Mouse (Mus musculus) heart, adult 2 months (tissue): ENCODE results near the gene Mef2b.
"Not testable (repeated sequence)": the region's sequence is repeated elsewhere in the genome, so short reads cannot be mapped to it uniquely, and the experiment has no call there.

Source experiments
- CTCF ChIP-seq: fragments of 200-600 bp; IDR thresholded peaks from 2 replicates; pipeline ENCODE4 v1.8.1; 2022; ENCODE audit warnings: antibody characterized with exemption, mild to moderate bottlenecking, moderate library complexity
- POLR2A ChIP-seq: fragments of 200-500 bp; IDR thresholded peaks from 2 replicates; pipeline ENCODE4 v1.6.1; 2011; ENCODE audit warnings: mild to moderate bottlenecking, low read depth, low read length, control low read depth; ENCODE audit not compliant: insufficient read depth

DNA sequence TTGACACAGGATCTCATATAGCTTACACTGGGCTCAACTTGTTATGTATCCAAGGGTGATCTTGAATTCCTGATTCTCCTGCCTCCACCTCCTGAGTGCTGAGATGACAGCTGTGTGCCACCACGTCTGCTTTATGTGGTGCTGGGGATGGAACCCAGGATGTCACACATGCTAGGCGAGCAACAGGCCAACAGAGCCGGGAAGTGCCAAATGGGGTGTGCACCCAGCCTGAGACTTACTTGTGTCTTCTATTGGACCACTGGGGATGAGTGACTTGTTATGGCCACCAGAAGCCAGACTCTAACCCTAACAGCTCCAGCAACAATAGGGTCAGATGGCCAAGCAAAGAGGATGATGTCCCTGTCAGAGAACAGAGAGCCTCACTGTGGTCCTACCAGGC, 76.7 kb downstream of the Mef2b start:
- not testable (repeated sequence) for TF ChIP-seq CTCF, POLR2A
